Mouse (Mus musculus) ES-E14 (cell line): ENCODE results near the gene Strc.

ENCODE experiments used
- CHD2 ChIP-seq: IDR thresholded peaks from 2 replicates; pipeline ENCODE4 v1.6.1; 2014; ENCODE audit warnings: mild to moderate bottlenecking, low read depth, low read length, inconsistent platforms
- HCFC1 ChIP-seq: IDR thresholded peaks from 2 replicates; pipeline ENCODE4 v1.6.1; 2012; ENCODE audit warnings: low read length, inconsistent platforms, borderline replicate concordance; ENCODE audit not compliant: insufficient read depth
- MAFK ChIP-seq: IDR thresholded peaks from 2 replicates; pipeline ENCODE4 v1.6.1; 2014; ENCODE audit warnings: mild to moderate bottlenecking, low read depth, low read length, inconsistent platforms; ENCODE audit not compliant: insufficient read depth
- ZC3H11A ChIP-seq: IDR thresholded peaks from 2 replicates; pipeline ENCODE4 v1.6.1; 2012; ENCODE audit warnings: low read depth, mild to moderate bottlenecking, inconsistent platforms, low read length, borderline replicate concordance
- ZNF384 ChIP-seq: IDR thresholded peaks from 2 replicates; pipeline ENCODE4 v1.6.1; 2012; ENCODE audit warnings: low read depth, low read length, inconsistent platforms

DNA sequence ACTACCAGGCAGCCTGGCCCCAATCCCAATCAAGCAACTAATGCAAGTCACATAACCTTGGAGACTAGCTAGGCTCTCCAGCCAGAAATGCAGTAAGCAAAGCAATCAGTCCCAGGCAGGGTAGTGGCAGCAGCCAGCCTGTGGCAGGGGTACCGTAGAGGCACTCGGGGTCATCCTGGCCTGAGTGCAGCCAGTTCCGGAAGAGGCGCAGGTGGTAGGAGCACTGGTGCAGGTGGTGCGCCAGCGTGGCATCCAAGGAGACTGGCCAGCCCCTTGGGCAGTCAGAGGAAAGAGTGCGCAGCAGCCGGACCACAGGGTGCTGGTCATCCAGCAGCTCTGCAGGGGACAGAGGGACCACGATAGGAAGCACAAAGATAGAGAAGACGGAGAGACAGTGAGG is 63.9 kb downstream of the Strc start:
- TF ChIP-seq CHD2 (no peak), ZC3H11A (no peak), MAFK (no peak), HCFC1 (no peak), ZNF384 (no peak)
